Mouse (Mus musculus): ENCODE measurements around the gene Ly86.

DNA sequence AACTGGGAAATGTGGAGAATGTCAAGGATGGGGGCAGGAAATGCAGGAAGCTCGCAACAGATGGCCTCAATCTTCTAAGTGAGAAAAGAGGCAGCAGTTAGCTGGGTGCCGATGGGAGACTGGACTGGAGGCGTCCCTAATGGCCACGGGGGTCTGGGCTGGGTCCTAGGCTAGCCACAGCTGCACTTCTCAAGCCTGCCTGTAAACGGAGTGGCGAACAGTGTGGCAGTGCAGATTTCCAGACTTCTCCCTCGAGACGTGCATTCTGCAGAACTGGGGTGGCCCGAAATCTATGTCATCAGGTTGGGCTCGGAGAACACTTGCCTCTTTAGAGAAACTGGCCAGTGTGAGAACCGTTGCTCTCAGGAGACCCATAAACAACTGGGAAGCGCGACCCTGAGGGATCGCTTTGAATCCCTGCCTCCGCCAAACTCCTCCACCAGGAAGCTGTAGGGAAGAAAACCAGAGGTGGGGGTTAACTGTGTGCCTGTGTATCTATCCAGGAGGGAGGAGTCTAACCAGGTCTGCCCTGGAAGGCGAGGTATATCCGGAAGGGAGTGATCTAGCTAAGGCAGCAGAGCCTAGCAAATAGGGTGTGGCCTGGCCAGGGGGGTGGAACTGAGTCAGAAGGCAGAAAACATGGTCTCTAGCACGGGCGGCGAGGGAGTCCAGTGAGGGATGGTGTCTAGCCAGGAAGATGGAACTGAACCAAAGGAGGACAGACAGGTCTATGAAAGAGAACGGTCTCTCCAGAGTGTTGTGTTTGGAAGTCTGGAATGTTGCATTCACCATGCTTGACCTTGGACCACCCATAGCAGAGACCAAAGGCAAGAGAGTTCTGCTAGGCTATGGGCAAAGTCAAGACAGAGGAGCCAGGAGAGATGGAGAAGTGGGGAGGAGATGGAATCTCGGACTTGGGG, 107.3 kb downstream of the Ly86 start:
- TF ChIP-seq POLR2A (IDR thresholded peaks at IDR 0.05; ENCODE audit: insufficient read depth, low read depth, low read length) (peak; percentile 57), CTCF (IDR thresholded peaks at IDR 0.05) (peak; percentile 44)
